Mouse (Mus musculus): ENCODE data around the gene Dner. TPM values are rescaled to one million over a fixed set of nuclear protein-coding genes. Genes with fewer than 3 reads are reported as not detected.

The Dner gene
- total and polyA plus RNA-seq, 3 experiments = not detected

DNA sequence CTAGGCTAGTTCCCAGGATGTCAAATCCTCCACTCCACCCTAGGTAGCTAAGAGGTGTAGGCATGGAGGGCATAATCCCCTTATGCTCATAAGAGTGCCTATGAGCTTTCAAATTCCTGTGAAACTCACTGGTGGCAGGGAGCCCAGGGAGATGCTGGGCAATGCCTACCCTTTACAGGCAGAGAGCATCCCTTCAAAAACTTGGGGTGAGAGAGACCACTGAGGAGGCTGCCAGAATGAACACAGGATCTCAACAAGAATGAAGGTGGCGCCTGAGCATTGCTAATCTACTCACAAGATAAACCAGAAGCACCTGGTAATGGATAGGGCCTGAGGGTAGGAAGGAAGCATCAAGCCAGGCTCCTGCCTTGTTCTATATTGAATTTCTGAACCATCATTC, 267.7 kb downstream of the Dner start:
- H3K4me1 ChIP-seq (ENCODE audit: control insufficient read depth in 1 of 2, insufficient read depth in 2 of 2, low read length in 2 of 2) = no peaks in the 10 kb centered on the region
- DNase-seq (ENCODE audit: low read depth, low spot score) = no peak

DNA sequence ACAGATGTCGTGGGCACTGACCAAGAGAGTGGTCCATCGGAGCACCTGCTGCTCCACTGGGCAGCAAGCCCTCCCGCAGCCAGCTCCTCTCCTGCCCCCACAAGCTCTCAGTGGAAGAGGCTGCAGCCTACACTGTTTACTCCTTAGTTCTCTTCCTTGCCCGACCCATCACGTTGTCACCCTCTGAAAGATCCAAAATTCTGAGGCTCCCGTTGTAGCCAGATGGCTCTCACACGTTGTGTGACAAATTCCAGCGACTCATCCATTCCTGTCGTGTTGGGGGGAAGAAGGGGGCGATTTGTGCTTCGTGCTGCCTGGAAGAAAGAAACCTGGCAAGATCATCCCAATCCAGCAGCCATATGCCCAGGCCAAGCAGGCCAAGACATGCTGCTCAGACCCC, 268.3 kb downstream of the Dner start:
- Histone ChIP-seq H3K4me3 (ENCODE audit: control insufficient read depth in 1 of 2, insufficient read depth in 1 of 2, low read depth in 2 of 2, low read length in 2 of 2) (no peak overlapping the region), H3K27ac (ENCODE audit: control insufficient read depth, low read depth, low read length) (no peak overlapping the region), H3K9me3 (replicated peaks; ENCODE audit: insufficient read depth, low read length) (no peaks in the 10 kb centered on the region), H3K36me3 (ENCODE audit: control insufficient read depth in 1 of 2, insufficient read depth in 2 of 2, low read length in 2 of 2) (no peaks in the 10 kb centered on the region), H3K9ac (ENCODE audit: control insufficient read depth, low read depth, low read length, poor library complexity, severe bottlenecking) (no peak overlapping the region), H3K4me1 (ENCODE audit: control insufficient read depth in 1 of 2, insufficient read depth in 2 of 2, low read length in 2 of 2) (no peaks in the 10 kb centered on the region), H3K27me3 (ENCODE audit: control insufficient read depth in 1 of 2, insufficient read depth in 2 of 2, low read length in 2 of 2) (no peaks in the 10 kb centered on the region), H3K79me2 (ENCODE audit: control insufficient read depth, insufficient read depth, low read length, poor library complexity) (no peaks in the 10 kb centered on the region)
- DNase-seq (ENCODE audit: low read depth, low spot score) = no peak
- TF ChIP-seq POLR2A (IDR thresholded peaks at IDR 0.05; ENCODE audit: control insufficient read depth in 1 of 2, insufficient read depth in 1 of 2, low read depth in 1 of 2, low read length in 2 of 2, poor library complexity in 1 of 2) (no peak), MEF2A (IDR thresholded peaks at IDR 0.05; ENCODE audit: extremely low read depth, insufficient replicate concordance, low read depth, low read length, poor library complexity, severe bottlenecking) (no peak), NELFE (IDR thresholded peaks at IDR 0.05; ENCODE audit: low read depth, low read length) (no peak), MAX (IDR thresholded peaks at IDR 0.05; ENCODE audit: low read length) (no peak), GATA1 (IDR thresholded peaks at IDR 0.05; ENCODE audit: low read depth, low read length) (no peak), TCF12 (IDR thresholded peaks at IDR 0.05; ENCODE audit: low read depth, low read length) (no peak), RCOR1 (IDR thresholded peaks at IDR 0.05; ENCODE audit: low read depth, low read length) (no peak), GABPA (IDR thresholded peaks at IDR 0.05; ENCODE audit: low read depth, low read length) (no peak), MXI1 (IDR thresholded peaks at IDR 0.05; ENCODE audit: low read depth, low read length) (no peak), UBTF (IDR thresholded peaks at IDR 0.05; ENCODE audit: borderline replicate concordance, insufficient read depth, low read depth, low read length) (no peak), NRF1 (IDR thresholded peaks at IDR 0.05; ENCODE audit: insufficient read depth, low read depth, low read length, poor library complexity, severe bottlenecking) (no peak), KAT2A (conservative IDR thresholded peaks at IDR 0.05; ENCODE audit: low read depth, low read length) (no peak), MAFK (IDR thresholded peaks at IDR 0.05; ENCODE audit: borderline replicate concordance, low read depth, low read length) (no peak), SMC3 (IDR thresholded peaks at IDR 0.05; ENCODE audit: low read depth, low read length) (no peak), ELF1 (IDR thresholded peaks at IDR 0.05; ENCODE audit: low read depth, low read length) (no peak), MYB (IDR thresholded peaks at IDR 0.05; ENCODE audit: low read depth, low read length) (no peak), ZKSCAN1 (IDR thresholded peaks at IDR 0.05; ENCODE audit: low read depth, low read length) (no peak), MYC (IDR thresholded peaks at IDR 0.05; ENCODE audit: low read depth, low read length) (no peak)

More for the DNA sequence above, 267.7 kb downstream of the Dner start:
- H3K36me3 ChIP-seq (ENCODE audit: control insufficient read depth in 1 of 2, insufficient read depth in 2 of 2, low read length in 2 of 2) = no peaks in the 10 kb centered on the region
- H3K27ac ChIP-seq (ENCODE audit: control insufficient read depth, low read depth, low read length) = no peak overlapping the region
- no peaks in the 10 kb centered on the region for H3K27me3 ChIP-seq (ENCODE audit: control insufficient read depth in 1 of 2, insufficient read depth in 2 of 2, low read length in 2 of 2)
- no peak overlapping the region for H3K4me3 ChIP-seq (ENCODE audit: control insufficient read depth in 1 of 2, insufficient read depth in 1 of 2, low read depth in 2 of 2, low read length in 2 of 2)
- TF ChIP-seq RCOR1 (IDR thresholded peaks at IDR 0.05; ENCODE audit: low read depth, low read length) (no peak), MAZ (IDR thresholded peaks at IDR 0.05; ENCODE audit: low read depth, low read length) (no peak), JUND (IDR thresholded peaks at IDR 0.05; ENCODE audit: low read depth, low read length) (no peak), RAD21 (IDR thresholded peaks at IDR 0.05; ENCODE audit: low read depth, low read length) (no peak), POLR2AphosphoS2 (IDR thresholded peaks at IDR 0.05; ENCODE audit: low read length) (no peak), CHD2 (IDR thresholded peaks at IDR 0.05; ENCODE audit: low read length) (no peak), EP300 (IDR thresholded peaks at IDR 0.05; ENCODE audit: low read depth in 1 of 2, low read length in 2 of 2) (no peak), HCFC1 (IDR thresholded peaks at IDR 0.05; ENCODE audit: low read depth, low read length) (no peak), TAL1 (IDR thresholded peaks at IDR 0.05; ENCODE audit: low read length) (no peak), ETS1 (IDR thresholded peaks at IDR 0.05; ENCODE audit: low read depth, low read length) (no peak), POLR2A (IDR thresholded peaks at IDR 0.05; ENCODE audit: control insufficient read depth in 1 of 2, insufficient read depth in 1 of 2, low read depth in 1 of 2, low read length in 2 of 2, poor library complexity in 1 of 2) (no peak), BHLHE40 (IDR thresholded peaks at IDR 0.05; ENCODE audit: borderline replicate concordance, low read depth, low read length) (no peak), NELFE (IDR thresholded peaks at IDR 0.05; ENCODE audit: low read depth, low read length) (no peak), KAT2A (conservative IDR thresholded peaks at IDR 0.05; ENCODE audit: low read depth, low read length) (no peak), MYB (IDR thresholded peaks at IDR 0.05; ENCODE audit: low read depth, low read length) (no peak), USF1 (IDR thresholded peaks at IDR 0.05; ENCODE audit: low read depth, low read length) (no peak), CHD1 (IDR thresholded peaks at IDR 0.05; ENCODE audit: low read depth, low read length) (no peak)
- no peaks in the 10 kb centered on the region for H3K9me3 ChIP-seq (replicated peaks; ENCODE audit: insufficient read depth, low read length)
- no peak overlapping the region for H3K9ac ChIP-seq (ENCODE audit: control insufficient read depth, low read depth, low read length, poor library complexity, severe bottlenecking)
- H3K79me2 ChIP-seq (ENCODE audit: control insufficient read depth, insufficient read depth, low read length, poor library complexity) = no peaks in the 10 kb centered on the region

Measured in MEL (cell line).